Mouse (Mus musculus) T-cell, adult 2 months (primary cell): ENCODE results near the gene Slc22a17.
"Not testable (repeated sequence)": the region's sequence is repeated elsewhere in the genome, so short reads cannot be mapped to it uniquely, and the experiment has no call there.

Experiments
- DNase-seq: peaks from one replicate; pipeline ENCODE4 v3.0.0; 2022; ENCODE audit warnings: low spot score

Gene Slc22a17

DNA sequence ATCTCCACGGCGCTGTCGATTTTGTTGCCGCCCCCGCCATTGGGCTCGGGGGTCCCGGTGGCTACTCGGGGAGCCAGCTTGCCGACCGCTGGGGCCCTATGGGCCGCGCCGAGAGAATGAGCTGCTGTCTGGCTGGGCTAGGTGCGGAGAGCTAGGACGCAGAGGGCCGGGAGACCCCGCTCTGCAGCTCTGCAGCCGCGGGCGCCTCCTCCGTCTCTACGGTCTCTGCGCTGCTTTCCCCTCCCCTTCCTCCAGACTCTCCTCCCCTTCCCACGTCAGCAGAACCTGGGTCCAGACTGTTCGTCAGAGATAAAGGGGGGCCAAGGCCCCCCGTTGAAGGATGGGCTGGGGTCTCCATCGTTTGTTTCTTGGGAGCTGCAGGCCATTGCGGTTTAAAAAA is at the start of gene Slc22a17:
TSS of gene Slc22a17 (minus strand) at position 247 of the 400 bp plus-strand sequence.
- DNase-seq: peak; percentile 40

- no peak for DNase-seq
Measured at GRCm38 (mm10) chr14:54962714-54963113, 49.8 kb upstream of the Slc22a17 start.

DNA sequence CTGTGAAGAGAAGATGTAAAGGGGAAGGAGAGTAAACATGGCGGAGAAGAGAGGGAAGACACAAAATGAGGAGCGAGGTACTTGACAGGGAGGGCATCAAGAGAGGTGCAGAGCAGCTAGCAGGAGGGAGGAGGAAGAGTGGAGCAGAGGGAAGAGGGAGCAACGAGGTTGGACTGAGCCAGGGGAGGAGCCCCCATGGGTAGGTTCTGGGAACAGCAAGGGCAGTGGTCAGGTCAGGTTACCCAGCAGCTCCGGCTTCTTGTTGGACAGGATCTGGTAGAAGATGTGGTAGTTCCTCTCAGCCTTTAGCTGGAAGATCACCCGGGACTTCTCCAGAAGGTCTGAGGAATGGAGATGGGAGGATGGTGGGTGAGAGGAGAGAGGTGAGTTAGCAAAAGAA is 48.6 kb upstream of the Slc22a17 start:
- DNase-seq: no peak

DNA sequence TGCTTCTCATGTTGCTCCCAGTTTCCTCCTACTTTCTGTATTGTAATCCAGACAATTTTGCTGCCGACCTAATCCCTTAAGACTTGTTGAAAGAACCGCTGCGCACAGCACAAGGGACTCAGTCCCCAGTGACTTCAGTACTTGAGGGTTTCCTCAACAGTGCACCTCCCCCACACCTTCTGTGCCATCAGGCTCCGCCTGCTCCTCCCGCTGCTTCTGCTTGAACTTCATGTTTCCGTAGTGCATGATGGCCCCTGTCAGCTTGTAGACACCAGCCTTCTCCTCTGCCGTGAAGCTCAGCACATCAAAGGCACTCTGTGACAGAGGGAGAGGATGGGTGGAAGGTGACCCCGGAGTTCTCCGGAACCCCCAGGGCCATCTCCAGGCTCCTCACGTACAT is 47.8 kb upstream of the Slc22a17 start:
- no peak for DNase-seq

DNA sequence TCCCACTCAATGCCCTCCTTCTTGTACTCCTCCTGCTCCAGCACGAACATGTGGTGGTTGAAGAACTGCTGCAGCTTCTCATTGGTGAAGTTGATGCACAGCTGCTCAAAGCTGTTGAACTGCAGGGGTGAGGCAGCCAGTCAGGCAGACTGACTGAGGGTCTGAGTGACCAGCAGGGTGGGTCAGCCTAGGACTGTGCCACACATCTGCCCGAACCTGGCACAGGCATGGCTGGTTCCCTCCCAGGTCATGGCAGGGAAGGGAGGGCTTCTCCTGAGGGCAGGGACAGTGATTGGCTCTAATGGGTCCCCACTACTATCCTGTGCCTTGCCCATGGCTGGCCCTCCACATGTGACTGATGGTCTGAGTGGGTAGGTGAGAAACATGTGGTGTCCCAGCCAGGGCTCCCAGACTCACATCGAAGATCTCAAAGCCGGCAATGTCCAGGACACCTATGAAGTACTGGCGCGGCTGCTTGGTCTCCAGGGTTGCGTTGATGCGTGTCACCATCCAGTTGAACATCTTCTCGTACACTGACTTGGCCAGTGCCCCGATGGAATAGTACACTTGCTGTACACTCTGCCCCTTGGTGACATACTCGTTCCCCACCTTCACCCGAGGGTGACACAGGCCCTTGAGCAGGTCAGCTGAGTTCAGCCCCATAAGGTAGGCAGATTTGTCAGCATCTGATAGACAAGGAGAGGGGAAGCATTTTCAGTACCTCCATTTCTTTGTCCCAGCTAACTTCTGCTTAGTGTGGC is 47.1 kb upstream of the Slc22a17 start:
- not testable (repeated sequence) for DNase-seq

GRCm38 (mm10) chr14:54959197-54959596 is 46.3 kb upstream of the Slc22a17 start:
- DNase-seq: no peak

DNA sequence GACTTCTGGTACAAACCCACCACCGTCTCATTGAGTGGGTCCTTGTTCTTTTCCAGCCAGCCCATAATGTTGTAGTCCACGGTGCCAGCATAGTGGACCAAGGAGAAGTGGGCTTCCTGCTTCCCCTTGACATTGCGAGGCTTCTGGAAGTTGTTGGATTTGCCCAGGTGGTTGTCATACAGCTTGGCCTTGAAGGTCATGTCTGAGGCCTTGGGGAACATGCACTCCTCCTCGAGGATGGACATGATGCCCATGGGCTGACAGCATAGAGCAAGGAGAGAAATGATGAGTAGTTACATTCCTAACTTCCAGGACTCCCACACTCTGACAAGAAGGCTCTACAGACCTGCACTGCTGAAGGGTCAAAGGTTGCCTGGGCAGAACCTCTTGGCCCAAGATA is 45.6 kb upstream of the Slc22a17 start:
- DNase-seq: no peak

- no peak for DNase-seq
Measured at GRCm38 (mm10) chr14:54956533-54956932, 43.6 kb upstream of the Slc22a17 start.

DNA sequence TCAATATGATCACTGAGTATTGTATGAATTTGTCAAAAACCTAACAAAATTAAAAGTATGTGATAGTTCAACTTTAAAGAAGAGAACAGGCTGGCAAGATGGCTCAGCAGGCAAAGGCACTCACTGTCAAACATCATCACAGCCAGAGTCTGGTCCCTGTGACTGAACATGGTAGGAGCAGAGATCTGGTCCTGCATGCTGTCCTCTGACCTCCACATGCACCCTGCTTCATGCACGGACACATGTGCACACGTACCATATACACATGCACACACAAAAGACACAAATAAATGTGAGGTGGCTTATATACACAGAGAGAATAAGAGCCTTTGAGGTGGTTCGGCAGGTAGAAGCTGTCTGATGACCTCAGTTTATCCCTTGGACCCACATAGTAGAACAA is 42.5 kb upstream of the Slc22a17 start:
- no peak for DNase-seq

DNA sequence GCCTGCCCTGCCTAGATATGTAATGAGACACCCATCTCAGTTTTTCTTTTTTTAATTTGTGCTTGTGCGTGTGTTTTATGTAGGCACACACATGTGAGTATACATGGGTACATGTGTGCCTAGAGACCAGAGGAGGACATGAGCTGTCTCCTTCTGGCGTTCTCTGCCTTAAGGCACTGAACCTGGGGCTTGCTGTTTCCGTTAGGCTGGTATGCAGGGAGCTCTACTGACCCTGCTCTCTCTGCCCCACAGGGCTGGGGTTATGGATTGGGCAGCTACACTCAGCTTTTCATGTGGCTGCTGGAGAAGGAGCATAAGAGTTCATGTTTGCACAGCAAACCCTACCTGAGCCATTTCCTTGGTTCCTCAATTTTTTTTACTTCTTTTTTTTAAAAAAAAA is 41.5 kb upstream of the Slc22a17 start:
- no peak for DNase-seq

DNA sequence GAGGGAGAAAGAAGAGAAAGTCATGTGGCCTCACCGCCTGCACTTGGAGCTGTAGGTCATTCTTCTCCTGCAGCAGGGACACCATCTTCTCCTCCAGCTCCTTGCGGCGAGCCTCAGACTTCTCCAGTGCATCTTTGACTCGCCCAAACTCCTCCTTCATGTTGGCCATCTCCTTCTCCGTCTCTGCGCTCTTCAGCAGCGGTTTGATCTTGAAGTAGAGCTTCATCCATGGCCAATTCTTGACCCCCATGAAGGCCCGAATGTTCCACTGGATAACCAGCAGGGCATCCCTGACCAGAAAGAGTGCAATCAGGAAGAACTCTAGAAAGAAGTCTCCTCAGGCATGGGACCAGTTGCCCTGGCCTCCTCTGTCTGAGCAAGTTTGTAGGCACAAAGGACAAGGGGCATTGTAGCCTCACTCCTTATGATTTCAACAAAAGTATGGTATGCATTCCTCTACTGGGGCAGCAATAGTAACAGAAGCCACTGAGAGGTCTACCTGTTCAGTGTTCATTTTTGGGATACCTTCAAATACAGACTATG is 40.8 kb upstream of the Slc22a17 start:
- no peak for DNase-seq

DNA sequence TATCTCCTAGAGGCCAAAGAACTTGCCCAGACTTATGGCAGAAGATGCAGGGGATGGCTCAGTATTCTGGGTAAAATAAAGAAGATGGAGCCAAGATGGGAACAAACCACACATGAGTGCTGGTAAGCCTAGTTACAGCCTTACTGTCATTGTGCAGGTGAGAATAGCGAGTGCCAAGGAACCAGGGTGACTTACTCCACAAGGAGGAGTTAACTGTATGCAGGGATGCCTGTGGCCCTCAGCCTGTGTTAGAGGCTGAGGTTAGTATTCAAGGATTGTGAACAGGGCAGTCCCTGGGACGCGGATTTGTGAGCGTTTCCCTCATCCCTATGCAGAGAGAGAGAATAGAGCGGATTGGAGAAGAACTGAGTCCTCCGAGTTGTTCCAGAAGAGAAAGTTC is 38.7 kb upstream of the Slc22a17 start:
- DNase-seq: no peak

DNA sequence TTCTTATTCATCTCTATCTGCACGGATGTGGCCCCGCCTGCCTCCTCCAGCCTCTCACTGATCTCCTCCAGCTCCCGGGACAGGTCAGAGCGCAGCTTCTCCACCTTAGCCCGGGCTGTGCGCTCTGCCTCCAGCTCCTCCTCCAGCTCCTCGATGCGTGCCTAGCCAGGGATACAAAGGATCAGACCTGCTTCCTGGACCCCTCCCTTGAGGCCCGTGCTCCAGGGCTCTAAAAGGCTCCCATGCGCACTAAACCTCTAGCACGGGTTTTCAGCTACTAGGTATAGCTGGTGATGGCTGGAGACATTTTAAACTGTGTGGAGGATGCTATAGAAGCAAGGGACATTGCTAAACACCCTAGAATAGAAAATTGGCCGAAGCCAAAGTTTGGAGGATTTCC is 37.6 kb upstream of the Slc22a17 start:
- no peak for DNase-seq

DNA sequence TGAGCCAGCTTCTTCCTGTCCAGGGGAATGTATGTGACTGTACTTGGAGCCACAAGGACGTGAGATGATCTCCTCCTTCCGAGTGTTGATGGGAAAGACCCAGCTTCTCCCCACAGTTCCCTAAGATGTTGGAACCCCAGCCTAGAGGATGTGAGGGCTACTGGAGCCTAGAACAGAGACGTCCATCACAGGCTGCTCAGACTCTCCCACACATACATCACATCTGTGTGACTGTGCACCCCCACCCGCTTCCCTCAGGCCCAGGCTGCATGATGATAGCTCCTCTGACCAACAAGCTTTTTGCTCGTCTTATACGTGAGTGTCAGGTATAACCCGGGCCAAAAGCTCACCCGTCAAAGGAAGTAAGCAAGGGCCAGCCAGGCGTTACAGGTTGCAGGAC is 35.8 kb upstream of the Slc22a17 start:
- no peak for DNase-seq

DNA sequence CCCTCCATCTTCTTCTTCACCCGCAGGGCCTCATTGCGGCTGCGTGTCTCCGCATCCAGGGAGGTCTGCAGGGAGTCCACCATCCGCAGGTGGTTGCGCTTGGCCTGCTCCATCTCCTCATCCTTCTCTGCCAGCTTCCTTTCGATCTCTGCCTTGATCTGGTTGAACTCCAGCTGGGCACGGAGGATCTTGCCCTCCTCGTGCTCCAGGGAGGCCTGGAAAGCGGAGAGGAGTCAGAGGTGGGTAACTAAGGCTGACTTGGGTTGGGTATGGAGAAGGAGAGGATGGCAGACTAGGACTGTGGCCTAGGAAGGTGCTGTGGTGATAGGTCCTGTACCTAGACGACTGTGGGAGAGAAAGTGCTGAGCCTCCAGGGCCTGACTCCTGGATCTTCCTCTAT is 34.1 kb upstream of the Slc22a17 start:
- DNase-seq: not testable (repeated sequence)

GRCm38 (mm10) chr14:54945975-54946704 is 33.2 kb upstream of the Slc22a17 start:
- no peak for DNase-seq

DNA sequence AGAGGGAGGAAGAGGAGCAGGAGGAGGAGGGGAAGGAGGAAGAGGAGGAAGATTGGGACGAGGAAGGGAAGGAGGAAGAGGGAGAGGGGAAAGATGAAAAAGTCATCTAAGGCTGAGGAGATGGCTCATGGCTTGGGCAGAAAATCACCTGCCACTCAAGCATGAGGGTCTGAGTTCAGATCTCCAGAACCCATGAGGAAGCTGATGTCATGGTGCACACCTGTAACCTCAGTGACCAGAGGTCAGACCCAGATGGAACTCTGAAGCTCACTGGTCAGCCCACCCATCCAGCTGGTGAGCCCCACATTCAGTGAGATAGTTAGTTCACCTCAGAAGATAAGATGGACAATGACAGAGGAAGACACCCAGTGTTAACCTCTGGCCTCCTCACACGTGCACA is 32.0 kb upstream of the Slc22a17 start:
- DNase-seq: no peak

DNA sequence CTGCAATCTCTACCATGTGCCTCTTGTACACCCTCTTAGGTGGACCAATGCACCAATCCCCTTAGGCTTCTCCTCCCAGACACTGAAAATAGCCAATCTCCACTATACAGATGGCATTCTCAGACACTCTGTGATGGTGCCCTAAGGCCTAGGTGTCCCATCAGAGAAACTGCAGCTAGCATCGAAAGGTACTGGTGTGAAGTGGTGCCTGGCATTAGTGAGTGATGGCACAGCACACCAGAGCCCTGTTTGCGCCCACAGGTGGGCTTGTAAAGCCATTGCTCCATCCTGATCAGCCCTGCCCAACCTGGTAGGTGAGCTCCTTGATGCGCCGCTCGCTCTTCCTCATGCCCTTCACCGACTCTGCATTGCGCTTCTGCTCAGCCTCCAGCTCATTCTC is 31.0 kb upstream of the Slc22a17 start:
- DNase-seq: no peak

DNA sequence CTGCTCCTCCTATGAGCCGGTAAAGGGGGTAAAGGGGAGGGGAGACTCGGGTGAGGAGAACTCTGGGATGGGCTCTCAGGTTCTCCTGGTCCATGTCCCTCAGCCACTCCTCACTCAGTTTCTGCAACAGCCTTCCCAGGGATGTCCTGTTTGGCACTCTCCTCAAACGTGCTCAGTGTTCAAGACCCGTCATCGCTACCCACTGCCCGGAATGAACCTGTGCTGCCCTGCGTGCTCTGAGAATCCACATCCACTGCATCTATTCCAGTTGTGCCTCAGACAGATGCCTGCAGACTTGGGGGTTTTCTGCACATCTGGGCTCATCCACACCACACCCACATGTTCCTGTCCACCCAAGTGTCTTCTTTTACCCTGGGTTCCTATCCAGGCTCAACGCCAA is 29.5 kb upstream of the Slc22a17 start:
- no peak for DNase-seq

GRCm38 (mm10) chr14:54941024-54941978 is 28.4 kb upstream of the Slc22a17 start:
- DNase-seq: no peak

DNA sequence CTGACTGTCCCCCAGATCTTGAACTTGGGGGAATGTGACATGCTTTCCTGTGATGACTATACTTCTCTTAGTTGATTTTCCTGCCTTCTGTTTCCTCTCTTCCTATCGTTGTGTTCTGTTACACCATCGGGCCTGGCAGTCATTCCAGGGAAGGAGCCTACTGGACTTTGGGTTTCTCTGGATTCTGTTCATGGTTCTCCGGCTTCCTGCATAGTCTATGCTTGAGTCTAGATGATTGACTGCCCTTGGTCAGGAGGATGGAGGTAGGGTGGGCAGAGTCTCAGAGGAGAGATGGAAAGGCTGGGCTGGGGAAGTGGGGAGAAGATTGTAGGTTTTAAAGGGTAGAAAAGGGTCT is 27.2 kb upstream of the Slc22a17 start:
- no peak for DNase-seq

GRCm38 (mm10) chr14:54939434-54940175 is 26.7 kb upstream of the Slc22a17 start:
- DNase-seq: peak; percentile 60
